8 mouse cellular contexts compared by ENCODE assay signal in the genomic region with DNA sequence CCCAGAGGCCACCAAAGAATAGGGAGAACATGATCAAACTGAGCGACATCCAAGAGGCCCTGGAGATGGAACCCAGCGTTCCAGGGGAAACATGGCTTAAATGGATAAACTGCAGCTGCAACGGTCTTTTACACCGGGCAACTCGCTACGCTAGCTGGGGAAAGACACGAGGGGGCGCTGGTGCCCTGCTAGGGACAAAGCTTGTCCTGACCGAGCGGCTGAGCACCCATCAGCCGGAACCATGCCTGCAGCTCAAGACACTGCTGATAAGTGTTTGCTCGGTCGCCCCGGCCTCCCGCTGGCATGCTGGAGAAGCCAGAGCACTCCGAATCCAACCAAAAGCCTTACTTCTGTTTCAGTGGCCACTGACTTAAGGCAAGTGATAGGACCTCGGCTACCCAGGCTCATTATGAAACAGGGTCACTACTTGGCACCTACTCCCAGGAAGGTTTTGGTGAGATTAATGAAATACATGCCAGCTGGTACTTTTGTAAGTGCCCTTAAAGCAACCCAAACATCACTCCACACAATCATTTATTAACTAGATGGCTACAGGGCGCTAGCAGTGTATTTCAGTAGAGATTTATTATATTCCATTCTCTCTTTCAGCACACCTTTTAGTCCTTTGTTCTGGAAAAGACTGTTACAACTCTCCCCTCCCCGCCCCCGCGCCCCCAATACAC. TPM values are rescaled to one million over a fixed set of nuclear protein-coding genes. Genes with fewer than 3 reads are reported as not detected.
DNase-seq lines count a peak whose midpoint lies in the region.

TSS of gene 1700125H20Rik (plus strand) at position 347 of the 683 bp plus-strand sequence.

- H3K4me3 ChIP-seq in megakaryocyte, embryonic 14.5 days (replicated peaks) = peak within 1 kb of the TSS; percentile 86

- H3K9me3 ChIP-seq in megakaryocyte, embryonic 14.5 days = no peaks in the 10 kb centered on the region

- DNase-seq in adrenal gland, adult (ENCODE audit: inconsistent age in 2 of 2, low spot score in 1 of 2) = peak; percentile 92 to 97
- peak; percentile 97 for DNase-seq in embryo, embryonic 10 days (ENCODE audit: low spot score)
- DNase-seq in gastrocnemius, postnatal 10 days = peak; percentile 96
- peak; percentile 84 for DNase-seq in induced T-regulatory cell, adult 2 months (ENCODE audit: low read depth)
- peak; percentile 55 to 70 for DNase-seq in left cerebral cortex, adult 8-10 months (ENCODE audit: low spot score in 2 of 2)
- DNase-seq in right cerebral cortex, adult 2 months (ENCODE audit: low spot score in 2 of 2) = peak; percentile 89 to 90
- peak; percentile 58 for DNase-seq in urinary bladder, postnatal 10 days (ENCODE audit: low spot score)

- H3K36me3 ChIP-seq in megakaryocyte, embryonic 14.5 days (replicated peaks; ENCODE audit: low read length) = no peaks in the 10 kb centered on the region

- peaks cover 44% of the 10 kb centered on the region for H3K4me1 ChIP-seq in megakaryocyte, embryonic 14.5 days

- H3K27me3 ChIP-seq in megakaryocyte, embryonic 14.5 days (replicated peaks) = no peaks in the 10 kb centered on the region

RNA-seq across cellular contexts. Expression of gene 1700125H20Rik, which starts in this region (rescaled TPM):
- total RNA-seq in gastrocnemius, postnatal 10 days (2021) = not detected
- total RNA-seq in left cerebral cortex, adult 8-10 months (2022) = not detected
- not detected in 2 replicates for polyA plus RNA-seq in megakaryocyte, embryonic 14.5 days (2012; ENCODE audit: insufficient read depth, low replicate concordance)

Comparison
In these comparisons a context has a peak if more than half of its experiments do, and no peak if none do; other contexts are left out.
1. Peak in every context shown above with its lines: DNase-seq and H3K4me3 ChIP-seq.
2. Peak in DNase-seq in gastrocnemius, postnatal 10 days; RNA of the gene not detected or under 1 TPM.
3. Peak in DNase-seq in left cerebral cortex, adult 8-10 months; RNA of the gene not detected or under 1 TPM.